In genomic region chr10:11343205-11344141, GRCm38 (mm10) we compare ENCODE assay signal across 8 mouse cellular contexts. TPM values are rescaled to one million over a fixed set of nuclear protein-coding genes. Genes with fewer than 3 reads are reported as not detected.
DNase-seq lines count a peak whose midpoint lies in the region; ATAC-seq lines count a peak whose summit lies in the region.

TSS of gene Epm2a (plus strand) at chr10:11343404.

- peak; percentile 86 for DNase-seq in R1 (ENCODE audit: low read depth, low spot score)
- DNase-seq in cerebellum, postnatal 36 days: peak; percentile 75 to 76
- peak; percentile 72 to 75 for DNase-seq in frontal cortex, postnatal 36 days (ENCODE audit: low spot score in 2 of 2)
- peak; percentile 61 for DNase-seq in left cerebral cortex, adult 11 months (ENCODE audit: low spot score)
- DNase-seq in lung, postnatal 4 days: peak; percentile 88 to 93
- peak; percentile 88 for DNase-seq in retina, postnatal 1 day
- peak; percentile 79 for DNase-seq in thymus, postnatal 4 days

- under 1% methylated on average over 99 of the region's 106 CpGs for WGBS in hindbrain, embryonic 15.5 days

- H3K27me3 ChIP-seq in hindbrain, embryonic 15.5 days: no peaks in the 10 kb centered on the region

- no peaks in the 10 kb centered on the region for H3K36me3 ChIP-seq in hindbrain, embryonic 15.5 days

- peaks cover 16% of the 10 kb centered on the region; the same call in 1 of the 2 replicates for H3K4me1 ChIP-seq in hindbrain, embryonic 15.5 days (replicated peaks)

- peak within 1 kb of the TSS; percentile 69 for H3K4me2 ChIP-seq in hindbrain, embryonic 15.5 days

- peak within 1 kb of the TSS; percentile 96 for H3K27ac ChIP-seq in hindbrain, embryonic 15.5 days (replicated peaks)

- H3K4me3 ChIP-seq in hindbrain, embryonic 15.5 days: peak within 1 kb of the TSS; percentile 78

- ATAC-seq in hindbrain, embryonic 15.5 days (ENCODE audit: low FRiP score, low read depth): peak; percentile 97

- no peaks in the 10 kb centered on the region for H3K9me3 ChIP-seq in hindbrain, embryonic 15.5 days

- H3K9ac ChIP-seq in hindbrain, embryonic 15.5 days: peak within 1 kb of the TSS; percentile 90

RNA-seq across cellular contexts. Expression of gene Epm2a, which starts in this region (rescaled TPM):
- 1.3 and 1.5 TPM in 2 replicates for polyA plus RNA-seq in hindbrain, embryonic 15.5 days (2015; fragmentation: Nextera tagmentation; extraction: Ambion mirVana)

Comparison
In these comparisons a context has a peak if more than half of its experiments do, and no peak if none do; other contexts are left out.
1. Peak in every context shown above with its lines: DNase-seq, ATAC-seq, H3K4me3 ChIP-seq and H3K27ac ChIP-seq.